Mouse (Mus musculus): ENCODE measurements at regions not wholly inside any gene's neighbourhood (a gene's known extent, or its start where the extent isn't known, plus 50 kb on each side); places are given as distances from the start of the nearest gene placed in this dataset.
A peak's percentile ranks its signal among the peaks of the same experiment; 100 is the strongest.

- WGBS = 75% methylated on average over 18 of the region's 18 CpGs
- no peak overlapping the region for H3K4me2 ChIP-seq (ENCODE audit: low read length)
- no peak overlapping the region for H3K4me3 ChIP-seq (ENCODE audit: control insufficient read depth in 1 of 2, insufficient read depth in 1 of 2, low read depth in 1 of 2, low read length in 2 of 2)
- no peaks in the 10 kb centered on the region for H3K36me3 ChIP-seq (ENCODE audit: control insufficient read depth, insufficient read depth, low read length)
- H3K9me3 ChIP-seq (ENCODE audit: control insufficient read depth, low read length) = no peaks in the 10 kb centered on the region
- no peak overlapping the region for H3K9ac ChIP-seq (ENCODE audit: low read length)
- H3K4me1 ChIP-seq (ENCODE audit: control insufficient read depth in 2 of 2, insufficient read depth in 2 of 2, low read length in 2 of 2) = peaks cover 10 to 18% of the 10 kb centered on the region in 2 experiments
- H3K27me3 ChIP-seq (ENCODE audit: control insufficient read depth, insufficient read depth, low read length) = no peaks in the 10 kb centered on the region
- H3K27ac ChIP-seq (replicated peaks in 1 of 2; ENCODE audit: control insufficient read depth in 1 of 2, insufficient read depth in 1 of 2, low read depth in 2 of 2, low read length in 2 of 2) = 0 out of 4 replicates have a peak overlapping the region, but pooled peaks have one; percentile 5 to 16
- ATAC-seq (ENCODE audit: insufficient number of reproducible peaks, insufficient read depth, low FRiP score, low read depth) = no peak
Observed at GRCm38 (mm10) chr3:38235033-38235735, 249.5 kb downstream of the Ankrd50 start.

GRCm38 (mm10) chr3:38234534-38234933, 250.1 kb downstream of the Ankrd50 start:
- no peaks in the 10 kb centered on the region for H3K36me3 ChIP-seq (ENCODE audit: control insufficient read depth, insufficient read depth, low read length)
- H3K9ac ChIP-seq (ENCODE audit: low read length) = no peak overlapping the region
- 55% methylated on average over 4 of the region's 4 CpGs for WGBS
- H3K4me1 ChIP-seq (ENCODE audit: control insufficient read depth in 2 of 2, insufficient read depth in 2 of 2, low read length in 2 of 2) = peaks cover 10 to 18% of the 10 kb centered on the region in 2 experiments
- peak overlapping the region in 1 of 2 experiments; percentile 21; a peak in 1 of 4 replicates for H3K27ac ChIP-seq (replicated peaks in 1 of 2; ENCODE audit: control insufficient read depth in 1 of 2, insufficient read depth in 1 of 2, low read depth in 2 of 2, low read length in 2 of 2)
- ATAC-seq (ENCODE audit: insufficient number of reproducible peaks, insufficient read depth, low FRiP score, low read depth) = no peak
- no peak overlapping the region for H3K4me2 ChIP-seq (ENCODE audit: low read length)
- H3K4me3 ChIP-seq (ENCODE audit: control insufficient read depth in 1 of 2, insufficient read depth in 1 of 2, low read depth in 1 of 2, low read length in 2 of 2) = no peak overlapping the region
- no peaks in the 10 kb centered on the region for H3K27me3 ChIP-seq (ENCODE audit: control insufficient read depth, insufficient read depth, low read length)
- no peaks in the 10 kb centered on the region for H3K9me3 ChIP-seq (ENCODE audit: control insufficient read depth, low read length)

- no peak for ATAC-seq (ENCODE audit: insufficient number of reproducible peaks, insufficient read depth, low FRiP score, low read depth)
Observed at GRCm38 (mm10) chr3:38234006-38234405, 250.6 kb downstream of the Ankrd50 start.

DNA sequence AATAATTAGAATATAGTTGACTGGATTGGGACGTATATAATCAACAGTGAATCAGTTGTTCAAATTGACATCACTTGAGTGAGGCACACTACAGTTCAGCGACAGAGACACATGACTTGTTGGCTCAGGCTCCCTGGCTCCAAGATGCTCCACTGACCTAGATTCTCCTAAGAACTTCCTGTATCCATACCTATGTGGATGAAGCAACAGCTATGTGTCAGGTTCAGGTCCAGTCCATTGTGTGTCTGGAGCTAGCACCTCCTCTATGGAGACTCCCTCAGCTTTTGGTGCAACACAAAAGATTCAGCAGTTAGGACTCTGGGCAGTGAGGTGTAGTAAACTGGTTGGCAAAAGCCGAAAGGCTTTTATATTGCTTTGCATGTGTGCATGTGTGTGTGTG, 251.6 kb downstream of the Ankrd50 start:
- 0 out of 2 replicates have a peak overlapping the region, but pooled peaks have one; percentile 43 for H3K4me2 ChIP-seq (ENCODE audit: low read length)
- WGBS = 77% methylated on average over 3 of the region's 3 CpGs
- H3K27me3 ChIP-seq (ENCODE audit: control insufficient read depth, insufficient read depth, low read length) = no peaks in the 10 kb centered on the region
- no peak for ATAC-seq (ENCODE audit: insufficient number of reproducible peaks, insufficient read depth, low FRiP score, low read depth)
- no peak overlapping the region for H3K4me3 ChIP-seq (ENCODE audit: control insufficient read depth in 1 of 2, insufficient read depth in 1 of 2, low read depth in 1 of 2, low read length in 2 of 2)
- no peaks in the 10 kb centered on the region for H3K9me3 ChIP-seq (ENCODE audit: control insufficient read depth, low read length)
- peak overlapping the region in 1 of 2 experiments; percentile 73; a peak in 3 of 4 replicates for H3K27ac ChIP-seq (replicated peaks in 1 of 2; ENCODE audit: control insufficient read depth in 1 of 2, insufficient read depth in 1 of 2, low read depth in 2 of 2, low read length in 2 of 2)
- H3K4me1 ChIP-seq (ENCODE audit: control insufficient read depth in 2 of 2, insufficient read depth in 2 of 2, low read length in 2 of 2) = peaks cover 10 to 24% of the 10 kb centered on the region in 2 experiments
- peak overlapping the region; percentile 38; the same call in 1 of the 2 replicates for H3K9ac ChIP-seq (ENCODE audit: low read length)
- H3K36me3 ChIP-seq (ENCODE audit: control insufficient read depth, insufficient read depth, low read length) = no peaks in the 10 kb centered on the region

More at GRCm38 (mm10) chr3:38234006-38234405, 250.6 kb downstream of the Ankrd50 start:
- Histone ChIP-seq H3K27ac (replicated peaks in 1 of 2; ENCODE audit: control insufficient read depth in 1 of 2, insufficient read depth in 1 of 2, low read depth in 2 of 2, low read length in 2 of 2) (peak overlapping the region in 1 of 2 experiments; percentile 9; a peak in 2 of 4 replicates), H3K4me1 (ENCODE audit: control insufficient read depth in 2 of 2, insufficient read depth in 2 of 2, low read length in 2 of 2) (peaks cover 10 to 21% of the 10 kb centered on the region in 2 experiments), H3K9me3 (ENCODE audit: control insufficient read depth, low read length) (no peaks in the 10 kb centered on the region), H3K4me2 (ENCODE audit: low read length) (no peak overlapping the region), H3K27me3 (ENCODE audit: control insufficient read depth, insufficient read depth, low read length) (no peaks in the 10 kb centered on the region), H3K36me3 (ENCODE audit: control insufficient read depth, insufficient read depth, low read length) (no peaks in the 10 kb centered on the region), H3K9ac (ENCODE audit: low read length) (no peak overlapping the region), H3K4me3 (ENCODE audit: control insufficient read depth in 1 of 2, insufficient read depth in 1 of 2, low read depth in 1 of 2, low read length in 2 of 2) (no peak overlapping the region)
- WGBS = 90% methylated on average over 2 of the region's 2 CpGs

DNA sequence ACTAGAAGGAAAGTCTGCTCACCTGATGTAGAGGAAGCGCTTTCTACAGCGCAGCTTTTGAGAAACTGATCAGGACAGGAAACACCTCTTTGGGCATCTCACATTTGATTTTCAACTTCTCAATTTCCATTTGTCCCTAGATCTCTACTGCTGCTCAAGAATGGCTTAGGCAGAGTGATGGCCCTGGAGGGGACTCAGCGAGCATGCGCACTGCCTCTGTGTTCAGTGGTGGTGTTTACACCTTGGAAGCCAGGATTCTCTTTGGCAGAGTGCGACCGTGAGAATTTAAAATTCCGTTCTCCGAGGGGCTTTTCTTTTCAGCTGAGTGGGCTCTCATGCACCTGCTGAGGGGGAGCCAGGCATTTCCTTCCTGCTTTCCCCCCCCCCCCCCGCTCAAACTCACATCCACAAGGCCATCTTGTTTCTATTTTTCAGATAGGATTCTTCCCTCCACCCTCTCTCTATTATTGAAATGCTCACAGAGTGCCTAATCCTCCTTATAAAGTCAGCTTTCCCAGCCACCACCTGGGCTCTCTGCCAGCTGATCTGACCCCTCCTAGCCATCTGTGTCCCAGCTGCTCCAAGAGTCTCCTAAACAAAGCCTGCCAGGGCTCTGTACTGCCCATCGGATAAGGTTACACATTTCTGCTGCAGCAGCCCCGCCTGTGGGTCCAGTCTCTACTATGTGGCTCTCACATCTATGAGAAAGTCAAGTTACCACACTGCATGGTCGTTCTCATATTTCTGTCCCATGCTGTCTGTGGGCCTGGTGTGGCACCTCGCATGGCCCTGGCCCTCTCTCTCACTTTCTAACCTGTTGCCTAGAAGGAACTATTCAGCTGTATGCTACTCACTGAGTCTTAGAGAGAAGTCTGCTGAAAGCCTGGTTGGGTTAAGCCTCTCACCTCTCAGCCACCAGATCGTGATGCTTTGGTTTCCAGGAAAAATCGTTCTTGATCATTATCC, 252.2 kb downstream of the Ankrd50 start:
- H3K4me1 ChIP-seq (ENCODE audit: control insufficient read depth in 2 of 2, insufficient read depth in 2 of 2, low read length in 2 of 2) = peaks cover 10 to 24% of the 10 kb centered on the region in 2 experiments
- no peaks in the 10 kb centered on the region for H3K9me3 ChIP-seq (ENCODE audit: control insufficient read depth, low read length)
- H3K27ac ChIP-seq (replicated peaks in 1 of 2; ENCODE audit: control insufficient read depth in 1 of 2, insufficient read depth in 1 of 2, low read depth in 2 of 2, low read length in 2 of 2) = peak overlapping the region; percentile 23 to 73
- peak; percentile 82 for ATAC-seq (ENCODE audit: insufficient number of reproducible peaks, insufficient read depth, low FRiP score, low read depth)
- 46% methylated on average over 14 of the region's 15 CpGs for whole genome bisulfite sequencing
- H3K4me3 ChIP-seq (ENCODE audit: control insufficient read depth in 1 of 2, insufficient read depth in 1 of 2, low read depth in 1 of 2, low read length in 2 of 2) = no peak overlapping the region
- H3K4me2 ChIP-seq (ENCODE audit: low read length) = peak overlapping the region; percentile 43
- peak overlapping the region; percentile 38; the same call in 1 of the 2 replicates for H3K9ac ChIP-seq (ENCODE audit: low read length)
- H3K36me3 ChIP-seq (ENCODE audit: control insufficient read depth, insufficient read depth, low read length) = no peaks in the 10 kb centered on the region
- H3K27me3 ChIP-seq (ENCODE audit: control insufficient read depth, insufficient read depth, low read length) = no peaks in the 10 kb centered on the region

DNA sequence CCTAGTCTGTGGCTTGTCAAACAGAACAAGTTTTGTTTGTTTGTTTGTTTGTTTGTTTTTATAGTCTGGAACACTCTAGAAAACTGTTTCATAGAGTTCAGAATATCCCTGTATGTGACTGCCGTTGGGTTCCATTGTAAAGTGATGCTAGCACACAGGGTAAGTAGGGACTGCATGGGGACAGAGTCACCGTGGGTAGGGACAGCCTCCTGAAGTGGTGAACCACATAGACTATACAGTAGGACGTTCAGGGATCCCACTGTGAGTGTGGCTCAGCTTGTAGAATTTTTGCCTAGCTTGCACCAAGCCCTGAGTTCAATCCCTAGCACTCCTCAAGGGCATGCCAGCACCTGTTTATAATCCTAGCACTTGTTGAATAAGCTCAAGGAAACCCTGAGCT, 253.1 kb downstream of the Ankrd50 start:
- H3K4me2 ChIP-seq (ENCODE audit: low read length) = no peak overlapping the region
- no peak for ATAC-seq (ENCODE audit: insufficient number of reproducible peaks, insufficient read depth, low FRiP score, low read depth)
- peak overlapping the region; percentile 23 to 73; a peak in 3 of 4 replicates for H3K27ac ChIP-seq (replicated peaks in 1 of 2; ENCODE audit: control insufficient read depth in 1 of 2, insufficient read depth in 1 of 2, low read depth in 2 of 2, low read length in 2 of 2)
- WGBS = 83% methylated on average over 3 of the region's 3 CpGs
- H3K36me3 ChIP-seq (ENCODE audit: control insufficient read depth, insufficient read depth, low read length) = no peaks in the 10 kb centered on the region
- H3K9me3 ChIP-seq (ENCODE audit: control insufficient read depth, low read length) = no peaks in the 10 kb centered on the region
- H3K9ac ChIP-seq (ENCODE audit: low read length) = no peak overlapping the region
- no peak overlapping the region for H3K4me3 ChIP-seq (ENCODE audit: control insufficient read depth in 1 of 2, insufficient read depth in 1 of 2, low read depth in 1 of 2, low read length in 2 of 2)
- H3K4me1 ChIP-seq (ENCODE audit: control insufficient read depth in 2 of 2, insufficient read depth in 2 of 2, low read length in 2 of 2) = peaks cover 10 to 24% of the 10 kb centered on the region in 2 experiments
- H3K27me3 ChIP-seq (ENCODE audit: control insufficient read depth, insufficient read depth, low read length) = no peaks in the 10 kb centered on the region

DNA sequence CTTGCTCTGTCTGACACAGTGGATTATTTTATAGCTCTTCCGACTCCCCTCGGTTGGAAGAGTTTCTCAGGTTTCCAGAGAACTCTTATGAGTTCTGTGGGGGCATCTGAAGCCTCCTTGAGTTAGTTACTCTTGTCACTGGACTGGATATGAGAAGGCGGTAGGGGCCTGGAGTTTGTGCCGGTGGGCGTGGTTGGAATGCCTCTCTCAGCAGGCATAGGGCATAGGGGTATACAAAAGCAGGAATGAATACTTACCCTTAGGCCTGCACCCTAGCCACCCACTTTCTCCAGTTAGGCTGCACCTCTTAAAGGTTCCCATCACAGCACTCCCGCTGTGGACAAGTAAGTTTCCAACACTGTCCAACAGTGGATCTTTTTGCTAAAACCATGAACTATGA, 253.8 kb downstream of the Ankrd50 start:
- no peak for ATAC-seq (ENCODE audit: insufficient number of reproducible peaks, insufficient read depth, low FRiP score, low read depth)

More for the DNA sequence above, 253.8 kb downstream of the Ankrd50 start:
- WGBS = 83% methylated on average over 6 of the region's 6 CpGs
- Histone ChIP-seq H3K4me2 (ENCODE audit: low read length) (no peak overlapping the region), H3K9me3 (ENCODE audit: control insufficient read depth, low read length) (no peaks in the 10 kb centered on the region), H3K27ac (replicated peaks in 1 of 2; ENCODE audit: control insufficient read depth in 1 of 2, insufficient read depth in 1 of 2, low read depth in 2 of 2, low read length in 2 of 2) (no peak overlapping the region), H3K4me1 (ENCODE audit: control insufficient read depth in 2 of 2, insufficient read depth in 2 of 2, low read length in 2 of 2) (peaks cover 10 to 24% of the 10 kb centered on the region in 2 experiments), H3K4me3 (ENCODE audit: control insufficient read depth in 1 of 2, insufficient read depth in 1 of 2, low read depth in 1 of 2, low read length in 2 of 2) (no peak overlapping the region), H3K27me3 (ENCODE audit: control insufficient read depth, insufficient read depth, low read length) (no peaks in the 10 kb centered on the region), H3K36me3 (ENCODE audit: control insufficient read depth, insufficient read depth, low read length) (no peaks in the 10 kb centered on the region), H3K9ac (ENCODE audit: low read length) (no peak overlapping the region)

All from heart, embryonic 14.5 days (tissue).